Mouse (Mus musculus) thymus, adult 2 months (tissue): ENCODE data around the gene Pidd1.

Experiments
- CTCF ChIP-seq: fragments of 200-500 bp; IDR thresholded peaks from 2 replicates; pipeline ENCODE4 v1.5.1; 2012; ENCODE audit warnings: mild to moderate bottlenecking, control low read depth, low read length, moderate library complexity, borderline replicate concordance; ENCODE audit not compliant: control insufficient read depth, poor library complexity, insufficient read depth; ENCODE audit errors: extremely low read depth
- POLR2A ChIP-seq: fragments of 200-500 bp; IDR thresholded peaks from 2 replicates; pipeline ENCODE4 v1.6.1; 2012; ENCODE audit warnings: mild to moderate bottlenecking, low read length, control low read depth, moderate library complexity; ENCODE audit not compliant: control insufficient read depth, poor library complexity, insufficient read depth; ENCODE audit errors: extremely low read depth

DNA sequence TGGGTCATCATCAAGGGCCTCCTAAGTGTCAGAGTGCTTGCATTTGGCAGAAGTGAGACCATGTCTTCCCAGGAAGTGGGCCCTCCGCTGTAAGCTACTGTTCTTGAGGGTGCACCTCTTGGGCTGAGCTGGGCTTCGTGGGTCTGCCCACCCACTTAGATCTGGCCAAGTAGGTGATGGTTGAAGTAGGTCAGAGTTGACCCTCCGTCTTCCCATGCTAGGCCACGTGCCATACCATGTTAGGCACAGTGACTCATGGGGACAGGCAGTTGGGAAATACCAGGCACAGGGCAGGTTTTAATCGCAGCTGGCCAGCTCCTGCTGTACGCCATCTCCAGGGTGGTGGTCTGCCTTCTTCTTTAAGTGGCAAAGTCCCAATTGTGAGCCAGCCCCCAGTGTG lies 12.9 kb upstream of the Pidd1 start:
- TF ChIP-seq CTCF (no peak), POLR2A (no peak)
